Mouse (Mus musculus) embryo, embryonic 10 days (tissue): ENCODE data around the gene Mex3d.

Experiments
- DNase-seq: peaks from one replicate; pipeline ENCODE4 v3.0.0-alpha.2; 2015; ENCODE audit warnings: low spot score

Mex3d gene

GRCm38 (mm10) chr10:80386735-80387471 lies 556 bp downstream of the Mex3d start:
- DNase-seq: no peak

- peak; percentile 90 for DNase-seq
These were observed 1.4 kb downstream of the Mex3d start for GRCm38 (mm10) chr10:80385811-80386734.

GRCm38 (mm10) chr10:80385310-80385709 lies 2.1 kb downstream of the Mex3d start:
- no peak for DNase-seq

- no peak for DNase-seq
These were observed 2.8 kb downstream of the Mex3d start for GRCm38 (mm10) chr10:80384709-80385108.

GRCm38 (mm10) chr10:80384115-80384639 lies 3.3 kb downstream of the Mex3d start:
- no peak for DNase-seq

GRCm38 (mm10) chr10:80383431-80383830 lies 4.0 kb downstream of the Mex3d start:
- DNase-seq: no peak

GRCm38 (mm10) chr10:80382641-80383365 lies 4.7 kb downstream of the Mex3d start:
- no peak for DNase-seq

GRCm38 (mm10) chr10:80377716-80378115 lies 9.7 kb downstream of the Mex3d start:
- no peak for DNase-seq

- peak; percentile 97 for DNase-seq
These were observed 11.3 kb downstream of the Mex3d start for GRCm38 (mm10) chr10:80376160-80376559.

- peak; percentile 78 for DNase-seq
These were observed 13.4 kb downstream of the Mex3d start for GRCm38 (mm10) chr10:80374063-80374462.

- no peak for DNase-seq
These were observed 14.8 kb downstream of the Mex3d start for GRCm38 (mm10) chr10:80372706-80373105.

- no peak for DNase-seq
These were observed 15.5 kb downstream of the Mex3d start for GRCm38 (mm10) chr10:80371983-80372382.

- DNase-seq: peak; percentile 56
These were observed 16.0 kb downstream of the Mex3d start for GRCm38 (mm10) chr10:80371411-80371966.

GRCm38 (mm10) chr10:80369995-80370747 lies 17.3 kb downstream of the Mex3d start:
- no peak for DNase-seq

- DNase-seq: no peak
These were observed 19.1 kb downstream of the Mex3d start for GRCm38 (mm10) chr10:80368392-80368791.

GRCm38 (mm10) chr10:80367954-80368353 lies 19.5 kb downstream of the Mex3d start:
- no peak for DNase-seq

GRCm38 (mm10) chr10:80365736-80366135 lies 21.7 kb downstream of the Mex3d start:
- DNase-seq: no peak

GRCm38 (mm10) chr10:80363734-80364133 lies 23.7 kb downstream of the Mex3d start:
- DNase-seq: no peak

- DNase-seq: peak; percentile 27
These were observed 29.3 kb downstream of the Mex3d start for GRCm38 (mm10) chr10:80357994-80358639.

- DNase-seq: no peak
These were observed 30.1 kb downstream of the Mex3d start for GRCm38 (mm10) chr10:80357336-80357735.
